Mouse (Mus musculus): Measurements from ENCODE around the gene Exoc6b.

Exoc6b gene

DNA sequence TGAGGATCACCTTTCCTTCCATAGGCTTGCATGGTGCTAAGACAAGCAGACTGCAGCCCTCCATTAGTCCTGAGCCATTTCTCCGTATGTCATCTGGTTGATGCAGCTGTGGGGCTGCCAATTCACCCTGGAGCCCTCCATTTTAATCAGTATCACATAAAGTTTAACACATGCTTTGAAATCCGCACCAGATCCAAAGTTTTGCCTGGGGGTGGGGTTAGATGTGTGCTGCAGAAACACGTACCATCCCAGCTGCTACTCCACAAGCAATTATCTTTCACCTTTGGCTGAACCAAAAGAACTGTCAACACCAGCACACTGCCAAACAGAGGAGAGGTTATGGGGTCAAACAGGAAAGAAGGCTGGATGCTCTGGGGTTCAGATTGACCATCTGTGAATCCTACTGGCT is 92.7 kb downstream of the Exoc6b start:
- DNase-seq (ENCODE audit: low spot score), result no peak

GRCm38 (mm10) chr6:84968531-84968930 is 100.8 kb downstream of the Exoc6b start:
- no peak for DNase-seq (ENCODE audit: low spot score)

DNA sequence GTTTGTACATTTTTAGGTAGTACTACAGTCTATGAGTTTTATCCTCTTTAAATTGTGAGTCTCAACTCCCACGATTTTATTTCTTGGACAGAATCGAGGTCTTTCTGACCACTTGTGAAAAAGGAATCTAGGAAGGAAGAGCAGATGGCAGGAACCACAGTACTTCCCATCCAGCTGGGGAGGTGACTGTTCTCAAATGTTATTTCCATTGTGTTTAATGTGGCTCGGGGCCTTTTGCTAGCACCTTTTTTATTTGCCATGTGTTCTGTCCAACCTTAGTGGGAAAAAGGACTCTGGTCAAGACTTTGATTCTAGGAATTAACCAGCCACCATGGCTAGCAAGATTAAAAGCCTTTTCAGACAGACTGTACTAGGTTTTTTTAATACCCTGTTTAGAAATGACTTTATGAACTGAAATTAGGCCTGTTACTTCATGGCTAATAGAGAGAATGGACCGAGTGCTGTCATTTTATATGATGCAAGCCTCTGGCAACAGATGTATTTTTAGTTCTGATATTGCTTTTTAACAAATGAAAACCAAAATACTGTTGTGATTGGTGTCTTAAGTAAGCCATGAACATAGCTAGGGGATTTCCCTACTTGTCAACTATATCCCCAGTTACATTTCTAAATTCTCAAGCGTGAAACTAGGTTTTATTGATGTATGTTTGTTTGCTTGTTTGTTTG is 104.4 kb downstream of the Exoc6b start:
- no peak for DNase-seq (ENCODE audit: low spot score)

GRCm38 (mm10) chr6:84963044-84963443 is 106.3 kb downstream of the Exoc6b start:
- no peak for DNase-seq (ENCODE audit: low spot score)

DNA sequence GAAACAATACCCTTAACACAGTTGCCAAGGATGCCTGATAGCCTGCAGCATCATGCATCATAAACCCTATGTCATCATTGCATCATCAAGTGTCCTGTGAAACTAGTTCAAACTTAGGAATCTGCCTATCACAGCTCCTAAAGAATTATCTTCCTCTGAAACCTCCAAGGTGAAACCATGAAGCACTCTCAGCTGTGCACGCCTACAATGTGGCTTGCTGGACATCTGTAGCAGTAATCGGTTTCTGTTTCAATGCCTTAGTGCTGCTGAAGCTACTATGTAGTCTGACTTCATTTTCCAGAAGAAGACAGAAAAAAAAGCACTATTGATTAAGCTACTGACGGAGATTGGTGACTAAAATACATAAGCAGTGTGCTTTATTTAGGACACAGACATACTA is 107.5 kb downstream of the Exoc6b start:
- DNase-seq (ENCODE audit: low spot score), result no peak

GRCm38 (mm10) chr6:84959520-84959919 is 109.8 kb downstream of the Exoc6b start:
- no peak for DNase-seq (ENCODE audit: low spot score)

DNA sequence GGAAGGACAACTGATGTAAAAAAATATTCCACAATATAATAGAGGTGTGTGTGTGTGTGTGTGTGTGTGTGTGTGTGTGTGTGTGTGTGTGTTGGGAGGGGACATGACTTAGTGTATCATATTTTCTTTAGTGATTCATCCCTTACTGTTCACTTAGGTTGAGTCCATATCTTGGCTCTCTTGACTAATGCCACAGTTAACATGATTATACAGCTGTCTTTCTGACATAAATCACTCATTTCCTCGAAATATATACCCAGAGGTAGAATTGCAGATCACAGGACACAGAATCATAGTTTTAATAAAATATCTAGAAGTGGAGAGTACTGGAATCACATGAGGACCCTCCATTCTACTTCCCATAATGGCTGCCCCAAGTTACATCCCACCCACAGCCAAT is 117.7 kb downstream of the Exoc6b start:
- DNase-seq (ENCODE audit: low spot score), result no peak

- DNase-seq (ENCODE audit: low spot score), result no peak
These were observed 122.7 kb downstream of the Exoc6b start for GRCm38 (mm10) chr6:84946569-84946968.

GRCm38 (mm10) chr6:84946106-84946505 is 123.2 kb downstream of the Exoc6b start:
- DNase-seq (ENCODE audit: low spot score), result no peak

DNA sequence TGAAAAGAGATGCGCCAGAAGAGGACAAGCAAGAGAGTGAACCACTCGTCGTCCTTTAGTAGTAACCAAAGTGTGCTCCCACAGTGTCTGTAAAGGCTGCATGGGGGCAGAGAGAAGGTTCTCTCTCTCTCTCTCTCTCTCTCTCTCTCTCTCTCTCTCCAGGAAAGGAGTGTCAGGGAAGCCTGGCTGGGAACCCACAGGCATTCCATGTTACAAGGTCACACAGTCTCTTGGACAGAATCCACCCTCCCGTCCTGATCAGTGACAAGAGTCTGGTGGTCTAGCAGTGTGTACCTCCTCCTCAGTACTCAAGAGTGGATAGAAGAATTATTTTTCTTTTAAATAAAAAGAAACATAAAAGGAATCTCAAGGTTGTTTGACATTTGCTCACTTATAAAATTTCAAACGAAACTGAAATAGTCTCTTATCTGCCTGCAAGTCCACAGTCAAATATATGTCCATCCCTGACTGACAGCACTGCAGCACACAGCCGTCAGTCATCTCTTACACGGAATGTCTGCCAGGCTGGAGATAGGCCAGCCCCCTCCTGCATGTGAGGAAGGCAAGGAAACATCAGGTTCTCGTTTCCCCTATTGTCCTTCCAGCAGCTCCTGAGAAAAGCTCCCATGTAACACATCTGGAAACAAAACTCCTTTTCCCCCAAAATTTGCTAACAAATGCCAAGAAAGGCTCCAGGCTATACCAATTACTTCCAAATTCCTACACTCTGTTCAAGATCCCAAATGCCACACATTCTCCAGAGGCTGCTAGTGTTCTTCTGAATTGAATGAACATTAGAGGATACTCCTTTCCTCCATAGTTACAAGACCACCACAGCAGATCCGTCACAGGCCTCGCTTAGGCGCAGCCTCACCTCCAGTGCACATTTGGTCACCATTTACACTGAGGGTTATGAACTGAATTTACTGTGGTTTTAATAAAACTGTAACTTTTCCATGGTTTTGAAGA is 136.1 kb downstream of the Exoc6b start:
- DNase-seq (ENCODE audit: low spot score), result no peak

DNA sequence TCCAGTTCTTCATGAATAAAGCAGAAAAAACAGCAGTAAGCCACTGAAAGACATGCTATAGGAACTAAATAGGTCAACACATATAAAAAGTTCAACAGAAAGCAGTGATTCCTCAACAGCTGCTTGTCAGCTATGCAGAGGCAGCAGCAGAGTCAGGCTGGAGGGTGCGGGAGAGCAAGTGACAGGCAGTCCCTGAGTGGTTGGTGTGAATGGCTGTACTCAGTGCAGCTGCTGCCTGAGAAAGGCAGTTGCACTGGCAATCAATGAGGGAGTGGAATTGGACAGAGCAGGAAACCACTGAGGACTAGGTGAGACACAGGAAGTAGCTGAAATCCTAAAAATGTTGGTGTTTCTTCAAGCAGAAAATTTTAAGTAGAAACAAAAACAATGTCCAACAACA is 138.3 kb downstream of the Exoc6b start:
- no peak for DNase-seq (ENCODE audit: low spot score)

GRCm38 (mm10) chr6:84926066-84926465 is 143.2 kb downstream of the Exoc6b start:
- no peak for DNase-seq (ENCODE audit: low spot score)

DNA sequence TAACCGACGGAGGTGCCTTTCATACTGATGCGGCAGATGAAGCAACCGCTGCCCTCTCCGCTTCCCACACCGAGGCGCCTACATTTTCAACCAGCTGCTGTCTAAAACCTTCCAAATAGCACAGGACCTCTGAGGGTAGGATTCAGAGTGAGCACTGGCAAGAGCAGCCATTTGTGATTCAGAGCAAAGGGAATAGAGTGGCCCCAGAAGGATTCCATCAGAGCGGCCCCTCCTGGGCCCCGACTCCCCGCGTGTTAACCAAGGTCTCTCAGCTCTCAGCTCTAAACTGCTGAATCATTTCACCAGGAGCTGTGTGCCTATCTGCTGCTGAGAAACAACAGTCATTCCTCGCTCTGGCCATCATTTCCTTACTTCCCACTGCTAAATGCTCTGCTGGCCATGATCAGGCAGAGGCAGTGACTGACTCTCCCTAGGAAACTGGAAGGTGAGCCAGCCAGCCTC is 145.5 kb downstream of the Exoc6b start:
- DNase-seq (ENCODE audit: low spot score), result no peak

GRCm38 (mm10) chr6:84916291-84916690 is 153.0 kb downstream of the Exoc6b start:
- DNase-seq (ENCODE audit: low spot score), result no peak

DNA sequence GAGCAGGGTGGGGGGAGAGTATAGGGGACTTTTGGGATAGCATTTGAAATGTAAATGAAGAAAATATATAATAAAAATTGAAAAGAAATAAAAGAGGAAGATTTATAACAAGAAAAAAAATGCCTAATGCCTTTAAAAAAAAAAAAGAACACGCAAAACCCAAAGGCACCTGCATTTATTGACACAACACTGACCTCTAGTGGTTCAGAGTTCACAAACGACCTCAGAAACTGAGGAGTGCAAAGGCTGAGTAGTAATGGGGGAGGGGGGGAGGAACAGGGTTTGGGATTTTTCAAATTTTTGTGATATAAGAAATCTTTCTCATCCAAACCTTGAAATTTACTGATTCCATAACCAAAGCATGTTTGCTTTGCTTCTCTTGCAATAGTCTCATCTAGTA is 156.9 kb downstream of the Exoc6b start:
- no peak for DNase-seq (ENCODE audit: low spot score)

- no peak for DNase-seq (ENCODE audit: low spot score)
These were observed 170.1 kb downstream of the Exoc6b start for GRCm38 (mm10) chr6:84899002-84899774.

DNA sequence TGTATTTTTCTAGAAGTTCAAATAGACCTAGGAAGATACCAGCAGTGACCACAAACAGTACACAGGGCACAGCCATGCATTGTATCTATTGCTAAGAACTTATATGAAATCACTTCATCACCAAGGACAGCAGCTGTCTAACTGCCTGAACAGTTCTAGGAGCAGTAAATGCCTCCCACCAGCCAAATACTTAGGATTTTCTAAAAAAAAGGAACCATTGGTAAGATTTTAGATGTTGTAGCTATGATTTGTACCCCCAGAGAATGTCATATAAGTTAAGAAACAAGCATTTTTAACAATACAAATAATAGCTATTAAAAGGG is 175.6 kb downstream of the Exoc6b start:
- no peak for DNase-seq (ENCODE audit: low spot score)

GRCm38 (mm10) chr6:84892926-84893772 is 176.2 kb downstream of the Exoc6b start:
- DNase-seq (ENCODE audit: low spot score), result no peak

- no peak for DNase-seq (ENCODE audit: low spot score)
These were observed 182.8 kb downstream of the Exoc6b start for GRCm38 (mm10) chr6:84886551-84886950.

GRCm38 (mm10) chr6:84885080-84885479 is 184.2 kb downstream of the Exoc6b start:
- no peak for DNase-seq (ENCODE audit: low spot score)

GRCm38 (mm10) chr6:84883720-84884119 is 185.6 kb downstream of the Exoc6b start:
- no peak for DNase-seq (ENCODE audit: low spot score)
